Mouse (Mus musculus) olfactory bulb, adult 2 months (tissue): Measurements from ENCODE around the gene Olfr599. TPM values are rescaled to one million over a fixed set of nuclear protein-coding genes. Genes with fewer than 3 reads are reported as not detected.
"Not testable (repeated sequence)": the region's sequence is repeated elsewhere in the genome, so short reads cannot be mapped to it uniquely, and the experiment has no call there.

Experiments used
- H3K27ac ChIP-seq: fragments of 200-500 bp; 2 replicates; pipeline ENCODE4 v1.5.1; 2012; ENCODE audit warnings: low read depth, low read length; ENCODE audit not compliant: insufficient read depth
- H3K4me1 ChIP-seq: fragments of 200-500 bp; 2 replicates; pipeline ENCODE4 v1.6.1; 2012; ENCODE audit warnings: low read length; ENCODE audit not compliant: control insufficient read depth, insufficient read depth
- H3K4me3 ChIP-seq: fragments of 200-500 bp; 2 replicates; pipeline ENCODE4 v1.5.1; 2012; ENCODE audit warnings: mild to moderate bottlenecking, low read depth, low read length, moderate library complexity; ENCODE audit not compliant: insufficient read depth
- CTCF ChIP-seq: fragments of 200-500 bp; IDR thresholded peaks from 2 replicates; pipeline ENCODE4 v1.5.1; 2012; ENCODE audit warnings: low read depth, mild to moderate bottlenecking, low read length, moderate library complexity; ENCODE audit not compliant: insufficient read depth
- POLR2A ChIP-seq: fragments of 200-500 bp; IDR thresholded peaks from 2 replicates; pipeline ENCODE4 v1.6.1; 2012; ENCODE audit warnings: mild to moderate bottlenecking, low read depth, low read length, moderate library complexity; ENCODE audit not compliant: insufficient read depth
- WGBS: fragments of 180-500 bp; shearing (Covaris S2); methylation state at CpG from one replicate; pipeline ENCODE4 v1.1.7; 2018; 5-methylcytosine and 5-hydroxymethylcytosine counted together
- polyA plus RNA-seq: library from polyadenylated mRNA; stranded (reverse); fragments of >200 nt; gene quantifications from 2 replicates; pipeline ENCODE4 v1.2.4, GENCODE M21; 2012; ENCODE audit warnings: low replicate concordance; ENCODE audit not compliant: missing spikeins, insufficient read depth, insufficient read length

Olfr599 gene
- polyA plus RNA-seq: not detected in 2 replicates

DNA sequence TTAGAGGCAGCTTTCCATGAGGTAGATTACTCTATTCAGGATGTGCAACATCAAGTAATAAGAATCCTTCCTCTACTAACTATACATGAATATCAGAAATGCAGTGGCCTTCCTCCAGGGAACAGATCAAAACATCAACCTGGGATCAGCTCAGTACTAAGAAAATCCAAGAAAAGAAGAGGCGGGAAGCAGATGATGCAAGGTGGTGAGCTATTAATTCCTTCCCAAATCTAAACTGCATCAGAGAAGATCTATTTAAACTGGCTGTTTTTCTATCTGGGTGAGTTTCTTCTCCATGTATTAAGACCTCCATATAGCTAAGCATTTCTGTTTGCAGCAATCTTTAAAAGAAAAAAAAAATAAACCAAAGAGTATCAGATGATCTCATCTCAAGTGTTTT, at the start of gene Olfr599:
Olfr599 (plus strand) TSS at position 301 of the 400 bp plus-strand sequence.
- Histone ChIP-seq H3K27ac (no peak within 1 kb of the TSS), H3K4me3 (no peak within 1 kb of the TSS), H3K4me1 (no peaks in the 10 kb centered on the region)
- TF ChIP-seq CTCF: no peak
- no peak for TF ChIP-seq POLR2A
- WGBS: 87% methylated on average over 1 of the region's 1 CpGs

DNA sequence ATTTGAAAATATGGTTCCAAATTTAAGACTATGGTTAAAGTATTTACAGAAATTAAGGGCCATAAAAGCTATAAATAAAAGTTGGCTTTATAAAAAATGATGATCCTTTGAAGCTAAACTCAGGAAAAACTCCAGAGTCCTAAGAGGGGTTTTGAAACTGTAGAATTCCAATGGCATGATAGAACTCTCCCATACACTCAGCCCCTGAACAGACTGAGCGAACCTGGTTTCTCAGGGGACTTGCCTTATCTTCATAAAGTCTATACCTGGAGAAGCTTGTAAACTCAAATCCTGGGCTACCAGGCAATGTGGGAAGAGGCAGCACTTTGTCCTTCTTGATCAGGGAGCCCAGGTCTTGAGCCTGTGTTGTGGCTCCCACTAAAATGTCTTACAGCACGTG, 30.4 kb upstream of the Olfr599 start, which contains the start of gene Olfr596:
Olfr596 (plus strand) TSS at position 301 of the 400 bp plus-strand sequence.
- H3K27ac ChIP-seq, H3K4me1 ChIP-seq, H3K4me3 ChIP-seq: not testable (repeated sequence)
- 90% methylated on average over 2 of the region's 2 CpGs for WGBS

DNA sequence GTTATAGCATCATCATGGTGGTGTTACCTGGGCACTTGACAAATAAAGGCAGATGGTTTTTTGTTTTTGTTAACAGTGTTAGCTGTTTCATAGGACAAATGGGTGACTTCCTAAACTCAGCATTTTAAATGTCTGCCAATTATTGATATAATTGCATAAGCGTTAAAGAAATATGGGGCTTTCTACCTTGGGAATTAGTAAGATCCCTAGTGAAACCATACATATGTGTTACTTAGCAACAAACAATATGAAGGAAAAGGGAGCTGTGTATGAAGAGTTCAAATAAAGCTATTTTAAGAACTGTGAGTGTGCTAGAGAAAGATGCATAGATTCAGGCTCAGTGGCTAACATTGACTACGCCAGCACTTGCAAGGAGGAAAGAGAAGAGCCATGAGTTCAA, 19.7 kb upstream of the Olfr599 start, which contains the start of gene Olfr597:
Olfr597 (plus strand) TSS at position 301 of the 400 bp plus-strand sequence.
- H3K27ac ChIP-seq, H3K4me1 ChIP-seq, H3K4me3 ChIP-seq: not testable (repeated sequence)
- WGBS: 88% methylated on average over 2 of the region's 2 CpGs

DNA sequence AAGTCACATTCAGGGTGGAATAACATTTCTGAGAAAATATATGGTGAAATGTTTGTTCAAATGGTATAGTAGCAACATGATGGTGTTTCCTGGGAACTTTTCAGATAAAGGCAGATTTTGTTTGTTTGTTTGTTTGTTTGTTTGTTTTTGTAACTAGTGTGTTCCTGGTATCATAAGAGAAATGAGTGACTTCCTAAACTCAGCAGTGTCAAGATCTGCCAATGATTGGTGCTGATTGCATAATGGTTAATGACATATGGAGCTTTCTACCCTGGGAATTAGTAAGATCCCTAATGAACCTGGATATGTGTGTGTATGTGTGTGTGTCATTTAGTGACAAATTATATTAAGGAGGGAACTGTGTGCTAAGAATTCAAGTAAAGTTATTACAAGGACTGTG, 12.4 kb upstream of the Olfr599 start, which contains the start of gene Olfr598:
Olfr598 (plus strand) TSS at position 301 of the 400 bp plus-strand sequence.
- H3K4me3 ChIP-seq: no peak within 1 kb of the TSS
- no peaks in the 10 kb centered on the region for H3K4me1 ChIP-seq
- TF ChIP-seq CTCF (no peak), POLR2A (no peak)
- no peak within 1 kb of the TSS for H3K27ac ChIP-seq

DNA sequence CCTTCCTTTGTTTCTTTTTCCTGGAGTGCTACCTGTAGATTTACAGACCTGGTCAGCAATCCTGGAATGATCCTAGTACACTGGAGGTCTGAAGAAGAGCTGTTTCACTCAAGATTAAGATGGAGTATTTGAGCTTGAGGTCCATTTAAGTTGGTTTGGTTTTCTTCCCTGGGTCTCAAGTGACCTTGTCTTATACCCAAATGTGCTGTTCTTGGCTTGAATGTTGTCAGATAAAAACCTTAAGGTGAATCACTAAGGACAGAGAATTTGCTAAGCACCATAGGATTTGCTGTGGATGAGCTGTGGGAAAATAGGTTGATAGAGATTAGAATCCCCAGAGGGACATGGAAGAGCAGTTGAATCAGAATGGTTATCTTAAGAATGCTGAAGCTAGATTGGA, 13.9 kb downstream of the Olfr599 start, which contains the start of gene Olfr600:
Olfr600 (minus strand) TSS at position 101 of the 400 bp plus-strand sequence.
- Histone ChIP-seq H3K4me3 (no peak within 1 kb of the TSS), H3K4me1 (no peaks in the 10 kb centered on the region), H3K27ac (no peak within 1 kb of the TSS)
- TF ChIP-seq POLR2A (no peak), CTCF (no peak)

DNA sequence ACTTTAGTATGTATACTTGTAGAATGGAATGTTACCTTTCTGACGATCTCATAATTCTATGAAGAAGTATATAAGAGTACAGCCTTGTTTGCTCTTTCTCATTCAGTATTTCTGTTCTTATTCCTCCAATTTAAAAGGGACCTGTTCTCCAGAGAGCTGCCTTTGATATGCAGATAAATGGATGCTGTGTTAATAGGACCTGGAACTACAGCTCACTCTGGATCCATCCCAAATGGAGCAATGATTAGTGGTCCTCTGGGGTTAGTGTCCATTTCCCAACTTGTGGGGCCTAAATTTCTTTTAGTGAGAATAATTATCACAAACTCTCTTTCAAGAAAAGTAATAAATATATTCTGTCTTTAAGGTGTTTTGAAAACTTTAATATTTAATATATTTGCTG, 26.8 kb downstream of the Olfr599 start, which contains the start of gene Olfr601:
Olfr601 (minus strand) TSS at position 101 of the 400 bp plus-strand sequence.
- Histone ChIP-seq H3K4me3 (no peak within 1 kb of the TSS), H3K4me1 (no peaks in the 10 kb centered on the region), H3K27ac (no peak within 1 kb of the TSS)
- 80% methylated on average over 1 of the region's 1 CpGs for WGBS
- TF ChIP-seq POLR2A: no peak
- no peak for TF ChIP-seq CTCF

DNA sequence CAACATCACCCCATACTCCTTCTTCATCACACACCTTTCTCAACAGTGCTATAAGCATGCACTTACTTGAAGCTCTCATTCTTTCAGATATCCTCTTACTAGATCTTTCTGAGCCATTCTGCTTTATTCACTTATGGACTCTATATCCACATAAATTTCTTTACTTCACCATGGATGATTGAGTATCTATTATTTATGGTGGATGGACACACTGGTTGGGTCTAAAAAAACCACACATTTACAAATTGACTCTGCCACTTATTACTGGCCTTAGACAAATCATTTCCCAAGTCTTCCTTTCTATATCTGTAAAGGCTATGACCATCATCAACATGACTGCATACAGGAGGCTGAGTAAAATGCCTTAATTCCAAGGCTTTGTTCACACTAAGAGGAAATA, 50.4 kb downstream of the Olfr599 start, which contains the start of gene Olfr603:
Olfr603 (minus strand) TSS at position 101 of the 400 bp plus-strand sequence.
- Histone ChIP-seq H3K4me3 (no peak within 1 kb of the TSS), H3K4me1 (no peaks in the 10 kb centered on the region), H3K27ac (no peak within 1 kb of the TSS)
- no peak for TF ChIP-seq POLR2A
- no peak for TF ChIP-seq CTCF

Other genes starting within 250 kb of the Olfr599 start
- gene Olfr585, start 238.2 kb upstream of the Olfr599 start, polyA plus RNA-seq: not detected in 2 replicates
- gene Olfr586, start 210.3 kb upstream of the Olfr599 start, polyA plus RNA-seq: not detected in 2 replicates
- gene Olfr588-ps1, start 195.0 kb upstream of the Olfr599 start, polyA plus RNA-seq: not detected in 2 replicates
- gene Olfr589, start 179.6 kb upstream of the Olfr599 start, polyA plus RNA-seq: not detected in 2 replicates
- not detected in 2 replicates for gene Olfr591, start 157.6 kb upstream of the Olfr599 start, polyA plus RNA-seq
- gene Olfr592, start 151.1 kb upstream of the Olfr599 start, polyA plus RNA-seq: not detected in 2 replicates
- not detected in 2 replicates for gene Olfr593, start 124.1 kb upstream of the Olfr599 start, polyA plus RNA-seq
- gene Olfr594, start 118.9 kb upstream of the Olfr599 start, polyA plus RNA-seq: not detected in 2 replicates
- not detected in 2 replicates for gene Usp17ld, start 83.4 kb upstream of the Olfr599 start, polyA plus RNA-seq
- gene Olfr596, start 30.3 kb upstream of the Olfr599 start, polyA plus RNA-seq: not detected in 2 replicates
- gene Olfr597, start 19.6 kb upstream of the Olfr599 start, polyA plus RNA-seq: not detected in 2 replicates
- not detected in 2 replicates for gene Olfr598, start 12.3 kb upstream of the Olfr599 start, polyA plus RNA-seq
- not detected in 2 replicates for gene Olfr600, start 13.8 kb downstream of the Olfr599 start, polyA plus RNA-seq
- gene Olfr601, start 26.7 kb downstream of the Olfr599 start, polyA plus RNA-seq: not detected in 2 replicates
- not detected in 2 replicates for gene Olfr603, start 50.3 kb downstream of the Olfr599 start, polyA plus RNA-seq
- not detected in 2 replicates for gene Usp17lc, start 79.2 kb downstream of the Olfr599 start, polyA plus RNA-seq
- not detected in 2 replicates for gene Olfr605, start 109.5 kb downstream of the Olfr599 start, polyA plus RNA-seq
- gene Olfr606, start 113.1 kb downstream of the Olfr599 start, polyA plus RNA-seq: not detected in 2 replicates
- gene Olfr607, start 128.2 kb downstream of the Olfr599 start, polyA plus RNA-seq: not detected in 2 replicates
- gene Olfr608, start 134.0 kb downstream of the Olfr599 start, polyA plus RNA-seq: not detected in 2 replicates
- not detected in 2 replicates for gene Olfr609, start 162.1 kb downstream of the Olfr599 start, polyA plus RNA-seq
- not detected in 2 replicates for gene Olfr610, start 176.2 kb downstream of the Olfr599 start, polyA plus RNA-seq
- gene Olfr611, start 184.9 kb downstream of the Olfr599 start, polyA plus RNA-seq: not detected in 2 replicates
- not detected in 2 replicates for gene Olfr612, start 206.8 kb downstream of the Olfr599 start, polyA plus RNA-seq
- gene Olfr613, start 212.2 kb downstream of the Olfr599 start, polyA plus RNA-seq: not detected in 2 replicates
- not detected in 2 replicates for gene Olfr615, start 220.2 kb downstream of the Olfr599 start, polyA plus RNA-seq
- gene Olfr616, start 233.2 kb downstream of the Olfr599 start, polyA plus RNA-seq: not detected in 2 replicates
- gene Olfr617, start 237.1 kb downstream of the Olfr599 start, polyA plus RNA-seq: not detected in 2 replicates